Mouse (Mus musculus) heart, embryonic 15.5 days (tissue): ENCODE data around the gene Medag. TPM values are rescaled to one million over a fixed set of nuclear protein-coding genes. Genes with fewer than 3 reads are reported as not detected.
A peak's percentile ranks its signal among the peaks of the same experiment; 100 is the strongest.

Source experiments
- ATAC-seq: fragments of 200-750 bp; cut with Nextera tagmentation; replicated peaks from 2 replicates; pipeline ENCODE4 v1.8.0; 2017; ENCODE audit warnings: low read depth, moderate TSS enrichment; ENCODE audit not compliant: insufficient number of reproducible peaks, insufficient read depth, low FRiP score
- H3K27ac ChIP-seq: fragments of 300-500 bp; sonication (generic); 2 replicates; pipeline ENCODE4 v1.5.1; 2015; ENCODE audit warnings: mild to moderate bottlenecking, inconsistent platforms
- H3K27me3 ChIP-seq: fragments of 300-500 bp; sonication (generic); 2 replicates; pipeline ENCODE4 v1.6.1; 2015; ENCODE audit warnings: inconsistent platforms
- H3K36me3 ChIP-seq: fragments of 300-500 bp; sonication (generic); 2 replicates; pipeline ENCODE4 v1.6.1; 2015; ENCODE audit warnings: mild to moderate bottlenecking, inconsistent platforms
- H3K4me1 ChIP-seq: fragments of 300-500 bp; sonication (generic); replicated peaks from 2 replicates; pipeline ENCODE4 v1.6.1; 2015; ENCODE audit warnings: inconsistent platforms
- H3K4me2 ChIP-seq: fragments of 300-500 bp; sonication (generic); 2 replicates; pipeline ENCODE4 v1.6.1; 2015; ENCODE audit warnings: inconsistent platforms, mild to moderate bottlenecking, moderate library complexity
- H3K4me3 ChIP-seq: fragments of 300-500 bp; sonication (generic); 2 replicates; pipeline ENCODE4 v1.5.1; 2015; ENCODE audit warnings: mild to moderate bottlenecking, inconsistent platforms
- H3K9ac ChIP-seq: fragments of 300-500 bp; sonication (generic); 2 replicates; pipeline ENCODE4 v1.6.1; 2015; ENCODE audit warnings: mild to moderate bottlenecking, inconsistent platforms
- H3K9me3 ChIP-seq: fragments of 300-500 bp; sonication (generic); replicated peaks from 2 replicates; pipeline ENCODE4 v1.6.1; 2016; ENCODE audit warnings: inconsistent platforms
- WGBS: fragments of 180-500 bp; shearing (Covaris S2); methylation state at CpG from one replicate; pipeline ENCODE4 v1.1.7; 2015; ENCODE audit warnings: mixed read lengths; 5-methylcytosine and 5-hydroxymethylcytosine counted together
- polyA plus RNA-seq: library from polyadenylated mRNA; unstranded; fragments of >200 nt; fragmentation: Nextera tagmentation; extraction: Ambion mirVana; gene quantifications from 2 replicates; pipeline ENCODE4 v1.2.1, GENCODE M21; 2015

The Medag gene
- polyA plus RNA-seq, result 1.9 and 2.0 TPM in 2 replicates

DNA sequence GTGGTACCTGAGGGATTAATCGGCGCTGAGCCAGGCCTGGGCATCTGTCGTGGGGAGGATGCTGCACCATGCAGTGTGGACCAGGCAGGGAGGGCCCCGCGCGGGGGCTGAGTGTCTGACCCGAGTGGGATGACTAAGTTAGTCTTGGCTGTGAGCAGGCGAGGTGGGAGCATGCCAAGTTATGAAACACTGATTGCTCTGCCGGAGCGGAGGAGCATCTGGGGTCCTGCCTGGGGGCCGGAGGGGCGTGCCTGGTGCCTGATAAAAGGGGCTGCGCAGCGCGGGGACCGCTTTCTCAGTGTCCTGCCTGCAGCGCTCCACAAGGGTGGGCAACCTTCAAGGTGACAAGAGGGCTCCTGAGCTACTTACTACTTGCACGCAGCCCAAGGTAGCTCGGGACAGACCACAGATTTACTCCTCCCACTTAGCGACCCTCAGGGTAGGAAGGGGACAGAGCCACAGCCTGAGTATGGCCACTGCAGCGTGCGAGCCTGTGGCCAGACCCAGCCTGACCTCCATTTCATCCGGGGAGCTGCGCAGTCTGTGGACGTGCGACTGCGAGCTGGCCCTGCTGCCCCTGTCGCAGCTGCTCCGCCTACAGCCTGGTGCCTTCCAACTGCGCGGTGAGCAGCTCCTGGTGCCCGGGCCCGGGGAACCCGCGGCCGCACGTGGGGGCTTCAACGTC is at the start of gene Medag:
Gene Medag, plus strand, starts transcription at position 241 of the 685 bp plus-strand sequence.
- Histone ChIP-seq H3K36me3 (no peaks in the 10 kb centered on the region), H3K27ac (peak within 1 kb of the TSS; percentile 41; the same call in 1 of the 2 replicates), H3K9ac (peak within 1 kb of the TSS; percentile 55), H3K9me3 (no peaks in the 10 kb centered on the region), H3K4me2 (peak within 1 kb of the TSS; percentile 79), H3K4me3 (peak within 1 kb of the TSS; percentile 49), H3K27me3 (peaks cover 15% of the 10 kb centered on the region; the same call in 1 of the 2 replicates), H3K4me1 (peaks cover 13% of the 10 kb centered on the region)
- 2% methylated on average over 38 of the region's 38 CpGs for WGBS
- ATAC-seq, result peak; percentile 65

DNA sequence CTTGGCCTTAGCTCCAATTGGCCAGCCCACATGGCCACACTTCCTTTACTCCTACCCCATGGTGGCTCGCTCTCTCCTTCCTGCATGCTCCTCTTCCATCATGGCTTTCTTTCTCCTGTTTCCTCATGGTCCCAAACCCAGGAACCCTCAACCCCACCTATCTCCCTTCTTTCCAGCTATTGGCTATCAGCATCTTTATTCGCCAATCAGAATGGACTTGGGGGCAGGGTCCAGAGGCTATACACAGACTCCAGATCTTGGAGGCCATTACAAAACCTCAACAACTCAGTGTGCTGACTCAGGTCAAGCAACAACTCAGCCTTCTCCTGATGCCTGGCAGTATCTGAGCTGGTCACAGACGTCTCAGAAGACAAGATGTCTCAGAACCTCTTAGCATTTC is 48.9 kb upstream of the Medag start:
- WGBS, result 79% methylated on average over 3 of the region's 3 CpGs
- Histone ChIP-seq H3K27me3 (no peaks in the 10 kb centered on the region), H3K27ac (no peak overlapping the region), H3K9ac (no peak overlapping the region), H3K4me1 (no peaks in the 10 kb centered on the region), H3K9me3 (no peaks in the 10 kb centered on the region), H3K36me3 (no peaks in the 10 kb centered on the region), H3K4me2 (no peak overlapping the region), H3K4me3 (no peak overlapping the region)
- no peak for ATAC-seq

DNA sequence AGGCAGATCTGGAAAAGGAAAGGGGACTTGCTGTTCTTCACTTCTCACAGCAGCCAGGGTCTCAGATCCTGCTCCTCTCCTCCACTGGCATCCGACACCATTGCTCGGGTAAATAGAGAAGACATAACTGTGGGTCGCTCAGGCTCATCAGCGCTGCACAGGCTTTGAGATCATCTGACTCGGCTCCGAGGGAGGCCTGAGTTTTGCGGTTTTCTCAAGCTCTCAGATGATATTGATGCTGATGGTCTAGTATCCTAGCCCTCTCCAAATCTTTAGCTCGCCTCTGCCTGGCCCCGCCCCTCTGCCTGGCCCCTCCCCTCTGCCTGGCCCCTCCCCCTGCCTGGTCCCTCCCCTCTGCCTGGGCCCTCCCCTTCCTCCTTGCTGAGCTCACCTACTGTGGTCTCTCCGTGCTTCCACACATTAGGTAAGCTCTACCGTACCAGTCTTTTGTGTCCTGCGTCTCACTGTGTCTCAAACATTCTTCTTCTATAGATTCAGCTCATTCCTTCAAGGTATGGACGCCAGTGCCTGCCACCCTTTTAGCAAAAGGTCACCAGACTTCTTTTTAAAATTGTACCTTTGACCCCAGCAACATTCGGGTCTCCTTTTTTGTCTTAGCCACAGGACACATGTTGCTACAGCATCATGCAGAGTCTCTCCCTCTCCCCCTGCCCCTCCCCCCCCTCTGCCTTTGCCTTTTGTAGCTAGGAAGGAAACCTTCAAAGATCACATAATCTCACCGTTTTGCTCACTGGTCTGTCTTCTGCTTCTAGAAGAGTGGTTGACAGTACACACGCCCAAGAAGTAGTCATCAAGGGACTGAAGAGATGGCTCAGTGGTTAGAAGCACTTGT is 47.4 kb upstream of the Medag start:
- H3K27me3 ChIP-seq, result no peaks in the 10 kb centered on the region
- ATAC-seq, result no peak

DNA sequence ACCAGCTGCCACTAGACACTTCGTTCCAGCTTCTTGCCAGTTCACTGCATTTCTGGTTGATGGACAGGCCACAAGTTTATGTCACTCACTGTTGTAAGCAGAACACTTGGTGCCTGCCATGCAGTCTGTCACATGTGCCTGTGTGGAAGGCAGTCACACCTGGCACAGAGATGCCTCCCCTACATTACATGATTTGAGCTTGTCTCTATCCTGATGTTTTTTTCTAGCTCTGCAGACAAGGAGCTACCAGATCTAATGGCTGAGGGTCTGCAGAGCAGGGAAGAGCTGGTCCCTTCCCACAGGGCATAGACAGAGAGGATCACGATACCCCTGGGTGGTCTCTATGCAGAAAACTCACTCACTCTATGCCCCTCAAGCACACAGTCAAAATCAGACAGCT is 44.5 kb upstream of the Medag start:
- WGBS, result 88% methylated on average over 2 of the region's 2 CpGs
- Histone ChIP-seq H3K27ac (no peak overlapping the region), H3K9ac (no peak overlapping the region), H3K36me3 (no peaks in the 10 kb centered on the region), H3K27me3 (no peaks in the 10 kb centered on the region), H3K4me3 (no peak overlapping the region), H3K9me3 (no peaks in the 10 kb centered on the region), H3K4me1 (peaks cover 20% of the 10 kb centered on the region), H3K4me2 (no peak overlapping the region)
- no peak for ATAC-seq

More for the DNA sequence above, 47.4 kb upstream of the Medag start:
- no peak overlapping the region for H3K27ac ChIP-seq
- H3K4me1 ChIP-seq, result peaks cover 13% of the 10 kb centered on the region
- 61% methylated on average over 16 of the region's 16 CpGs for WGBS
- H3K4me2 ChIP-seq, result no peak overlapping the region
- no peaks in the 10 kb centered on the region for H3K36me3 ChIP-seq
- H3K9ac ChIP-seq, result no peak overlapping the region
- H3K4me3 ChIP-seq, result no peak overlapping the region
- no peaks in the 10 kb centered on the region for H3K9me3 ChIP-seq

DNA sequence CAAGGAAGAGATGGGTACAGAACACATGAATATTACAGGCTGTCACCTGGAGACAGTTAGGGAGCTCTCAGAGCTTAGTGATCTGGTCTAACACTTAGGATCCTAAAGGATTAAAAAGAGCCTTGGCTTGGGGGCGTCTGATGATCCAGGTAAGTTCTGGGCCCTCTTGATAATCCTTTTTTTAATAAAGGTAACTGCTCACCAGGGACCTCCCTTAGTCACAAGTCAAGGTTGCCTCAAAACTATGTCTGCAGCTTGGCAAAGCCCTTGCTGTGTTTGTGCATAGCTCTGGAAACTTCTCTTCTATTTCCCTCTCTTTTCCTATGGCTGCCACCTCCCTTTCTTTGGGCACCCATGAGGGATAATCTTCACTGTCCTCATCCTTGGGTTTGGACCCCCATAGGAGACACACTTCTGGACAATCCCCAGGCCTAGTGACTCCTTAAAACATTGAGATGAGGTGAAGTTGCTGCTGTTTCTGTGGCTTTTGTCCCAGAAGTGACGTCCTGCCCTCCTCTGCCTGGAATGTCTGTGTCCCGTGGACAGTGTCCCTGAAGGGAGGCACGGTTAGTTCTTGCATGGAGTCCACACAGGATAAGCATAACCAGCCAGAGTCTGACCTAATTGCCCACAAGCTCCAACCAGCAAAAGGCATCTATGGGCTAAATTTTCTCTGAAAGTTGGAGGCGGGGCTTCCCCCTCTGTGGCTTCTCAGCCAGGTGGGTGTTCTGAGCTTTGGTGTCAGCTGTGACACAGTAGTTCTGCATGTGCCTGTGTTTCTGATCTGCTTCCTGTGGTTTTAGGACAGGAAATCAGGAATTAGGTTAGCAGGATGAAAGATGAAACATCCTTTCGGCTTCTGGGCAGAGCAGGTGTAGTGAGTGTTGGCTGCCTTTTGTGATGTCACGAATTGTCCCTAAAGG is 43.7 kb upstream of the Medag start:
- 47% methylated on average over 7 of the region's 7 CpGs for WGBS
- Histone ChIP-seq H3K4me3 (no peak overlapping the region), H3K9ac (no peak overlapping the region), H3K27ac (no peak overlapping the region), H3K27me3 (no peaks in the 10 kb centered on the region), H3K36me3 (no peaks in the 10 kb centered on the region), H3K9me3 (no peaks in the 10 kb centered on the region), H3K4me2 (no peak overlapping the region), H3K4me1 (peaks cover 25% of the 10 kb centered on the region)
- ATAC-seq, result no peak; the same call in 1 of the 2 replicates

DNA sequence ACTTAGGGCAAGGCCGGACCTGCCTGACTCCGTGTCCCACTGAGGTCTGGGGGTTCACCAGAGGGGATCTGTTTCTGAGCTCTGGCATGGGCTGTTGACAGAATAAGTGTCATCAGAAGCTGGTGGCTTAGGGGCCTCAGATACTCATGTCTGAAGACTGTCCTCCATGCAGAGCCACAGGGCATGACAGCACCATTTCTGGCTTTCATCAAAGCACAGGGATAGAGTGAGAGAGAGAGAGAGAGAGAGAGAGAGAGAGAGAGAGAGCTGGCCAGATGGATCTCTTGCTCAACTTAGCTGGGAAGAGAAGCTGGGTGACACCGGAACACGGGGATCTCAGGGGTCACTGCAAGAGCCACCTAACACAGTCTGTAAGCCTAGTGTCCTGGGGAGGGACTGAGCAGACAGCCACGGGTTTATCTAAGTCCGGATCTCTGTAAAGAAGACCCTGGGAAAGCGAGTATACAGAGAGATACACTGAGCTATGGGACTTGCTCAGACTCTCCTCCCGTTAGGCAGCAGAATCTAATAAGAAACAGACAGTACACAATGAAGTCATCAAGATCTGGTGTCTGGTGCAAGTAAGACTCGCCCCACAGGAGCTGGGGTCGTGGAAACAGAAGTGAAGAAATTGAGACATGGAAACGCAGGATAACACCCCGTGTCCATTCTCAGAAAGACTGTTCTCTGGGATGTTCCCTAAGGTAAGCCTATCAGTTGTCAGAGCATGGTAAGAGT is 42.8 kb upstream of the Medag start:
- peak overlapping the region; percentile 21; the same call in 1 of the 2 replicates for H3K4me2 ChIP-seq

DNA sequence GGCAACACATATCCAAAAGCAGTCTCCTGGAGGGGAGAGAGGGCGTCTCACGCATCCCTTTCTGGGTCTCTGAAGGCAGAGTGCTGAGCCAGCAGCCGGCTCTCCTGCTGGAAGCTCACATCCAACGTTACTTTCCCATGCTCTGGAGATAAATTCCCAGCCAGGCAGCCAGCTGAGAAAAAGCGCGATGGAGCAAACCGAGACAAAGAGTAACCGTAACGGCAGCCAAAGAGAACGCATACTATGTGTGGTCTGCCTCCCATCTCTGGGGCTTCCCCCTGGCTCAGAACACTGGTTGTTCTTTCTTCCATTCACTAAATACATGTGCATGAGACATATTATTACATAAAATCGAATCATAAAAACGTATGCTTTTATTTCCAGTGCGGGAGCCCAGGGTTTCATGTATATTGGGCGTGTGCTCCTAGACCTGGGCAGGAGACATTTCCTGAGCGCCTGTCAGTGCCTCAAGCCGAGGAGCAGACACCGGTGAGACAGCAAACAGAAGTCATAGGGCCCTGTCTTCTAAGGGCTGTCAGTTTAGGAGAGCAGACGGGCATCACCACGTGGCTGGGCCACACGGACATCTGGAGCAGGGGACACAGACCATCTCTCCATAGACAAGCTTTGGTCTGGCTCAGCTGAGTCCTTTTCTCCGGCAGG is 42.0 kb upstream of the Medag start:
- Histone ChIP-seq H3K27ac (0 out of 2 replicates have a peak overlapping the region, but pooled peaks have one; percentile 36), H3K9ac (no peak overlapping the region), H3K4me2 (peak overlapping the region; percentile 21; the same call in 1 of the 2 replicates), H3K27me3 (no peaks in the 10 kb centered on the region), H3K4me3 (no peak overlapping the region), H3K9me3 (no peaks in the 10 kb centered on the region), H3K36me3 (no peaks in the 10 kb centered on the region), H3K4me1 (peaks cover 42% of the 10 kb centered on the region)
- WGBS, result 45% methylated on average over 21 of the region's 21 CpGs
- ATAC-seq, result no peak

More for the DNA sequence above, 42.8 kb upstream of the Medag start:
- H3K4me3 ChIP-seq, result no peak overlapping the region
- H3K4me1 ChIP-seq, result peaks cover 35% of the 10 kb centered on the region
- ATAC-seq, result no peak; the same call in 1 of the 2 replicates
- WGBS, result 40% methylated on average over 12 of the region's 12 CpGs
- no peaks in the 10 kb centered on the region for H3K36me3 ChIP-seq
- H3K9me3 ChIP-seq, result no peaks in the 10 kb centered on the region
- no peaks in the 10 kb centered on the region for H3K27me3 ChIP-seq
- 0 out of 2 replicates have a peak overlapping the region, but pooled peaks have one; percentile 36 for H3K27ac ChIP-seq
- H3K9ac ChIP-seq, result no peak overlapping the region

DNA sequence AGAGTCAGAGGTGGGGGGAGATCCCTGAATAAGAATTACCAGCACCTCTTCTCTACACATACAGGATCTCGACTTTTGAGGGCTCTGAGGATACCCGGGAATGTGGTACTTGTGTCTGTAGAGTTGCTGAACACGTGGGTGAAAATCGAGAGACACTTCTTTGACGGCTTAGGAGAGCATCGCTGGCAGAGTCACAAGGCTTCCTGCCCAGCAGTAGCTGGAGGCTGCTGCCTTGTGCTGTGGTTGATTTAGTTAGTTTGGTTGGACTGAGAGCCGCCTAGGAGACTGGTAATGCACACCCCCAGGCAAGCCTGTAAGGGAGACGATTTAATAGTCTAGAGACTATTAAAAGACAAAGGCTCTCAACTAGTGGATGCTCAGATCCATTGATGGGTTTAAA is 39.5 kb upstream of the Medag start:
- H3K4me3 ChIP-seq, result no peak overlapping the region
- H3K4me1 ChIP-seq, result peaks cover 60% of the 10 kb centered on the region
- no peak overlapping the region for H3K27ac ChIP-seq
- no peaks in the 10 kb centered on the region for H3K27me3 ChIP-seq
- no peaks in the 10 kb centered on the region for H3K9me3 ChIP-seq
- ATAC-seq, result no peak
- no peak overlapping the region for H3K9ac ChIP-seq
- no peaks in the 10 kb centered on the region for H3K36me3 ChIP-seq
- 81% methylated on average over 8 of the region's 8 CpGs for WGBS
- no peak overlapping the region for H3K4me2 ChIP-seq

DNA sequence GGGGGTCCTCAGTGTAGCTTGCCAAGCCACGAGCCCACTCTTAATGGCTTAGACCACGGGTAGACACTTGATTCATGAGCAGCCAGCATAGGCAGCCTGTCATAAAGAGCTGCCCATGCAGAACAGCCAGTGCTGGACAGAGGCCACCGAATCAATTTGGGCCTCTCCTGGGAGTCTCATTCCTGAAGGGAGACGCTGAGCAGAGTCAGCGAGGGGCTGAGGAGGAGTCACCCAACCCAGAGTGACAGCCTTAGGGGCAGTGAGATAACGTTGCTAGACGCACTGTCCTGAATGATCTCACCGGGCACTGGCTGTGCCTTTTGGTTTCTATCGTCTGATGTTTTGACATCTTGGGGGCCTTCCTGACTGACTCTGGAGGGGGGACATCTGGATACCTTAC is 38.3 kb upstream of the Medag start:
- Histone ChIP-seq H3K27me3 (no peaks in the 10 kb centered on the region), H3K4me3 (no peak overlapping the region), H3K4me1 (peaks cover 62% of the 10 kb centered on the region), H3K4me2 (0 out of 2 replicates have a peak overlapping the region, but pooled peaks have one; percentile 18), H3K27ac (peak overlapping the region; percentile 47), H3K9ac (no peak overlapping the region), H3K9me3 (no peaks in the 10 kb centered on the region), H3K36me3 (no peaks in the 10 kb centered on the region)
- ATAC-seq, result peak; percentile 70
- WGBS, result 4% methylated on average over 9 of the region's 9 CpGs

DNA sequence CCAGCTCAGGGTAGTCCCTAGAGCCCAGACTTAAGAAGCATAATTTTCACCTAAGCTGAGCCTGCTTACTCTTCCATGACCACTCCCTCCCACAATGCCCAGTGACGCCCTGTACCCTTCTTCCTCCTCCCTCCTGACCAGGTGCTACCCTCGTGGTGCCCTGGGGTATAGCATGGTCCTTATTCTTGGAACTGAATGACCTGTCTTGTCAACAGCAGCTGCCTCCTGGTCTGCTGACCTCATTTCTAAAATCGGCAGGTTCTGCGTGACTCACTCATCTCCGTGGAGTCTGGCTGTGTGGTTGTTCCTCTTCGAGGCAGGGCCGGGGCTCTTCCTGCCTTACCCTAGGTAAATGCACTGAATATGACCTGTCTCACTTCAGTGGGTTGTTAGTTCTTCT is 37.5 kb upstream of the Medag start:
- H3K36me3 ChIP-seq, result no peaks in the 10 kb centered on the region
- H3K4me2 ChIP-seq, result no peak overlapping the region
- H3K9me3 ChIP-seq, result no peaks in the 10 kb centered on the region
- no peak overlapping the region for H3K9ac ChIP-seq
- H3K27ac ChIP-seq, result no peak overlapping the region
- H3K4me1 ChIP-seq, result peaks cover 54% of the 10 kb centered on the region
- no peak overlapping the region for H3K4me3 ChIP-seq
- ATAC-seq, result no peak
- WGBS, result 21% methylated on average over 7 of the region's 7 CpGs
- no peaks in the 10 kb centered on the region for H3K27me3 ChIP-seq
